Mouse (Mus musculus) brain, embryonic 14.5 days (tissue): Measurements from ENCODE around the gene Ccdc14. TPM values are rescaled to one million over a fixed set of nuclear protein-coding genes. Genes with fewer than 3 reads are reported as not detected.

Experiments
- DNase-seq: peaks from one replicate; pipeline ENCODE4 v3.0.0-alpha.2; 2011; ENCODE audit warnings: low read depth
- CTCF ChIP-seq: fragments of 200-500 bp; IDR thresholded peaks from 2 replicates; pipeline ENCODE4 v1.5.1; 2012; ENCODE audit warnings: inconsistent platforms, mild to moderate bottlenecking, moderate library complexity, borderline replicate concordance; ENCODE audit not compliant: insufficient read depth, insufficient read length; ENCODE audit errors: extremely low read depth
- POLR2A ChIP-seq: fragments of 200-500 bp; IDR thresholded peaks from 2 replicates; pipeline ENCODE4 v1.6.1; 2012; ENCODE audit warnings: mild to moderate bottlenecking, inconsistent platforms, borderline replicate concordance; ENCODE audit not compliant: poor library complexity, insufficient read depth, insufficient read length, severe bottlenecking; ENCODE audit errors: extremely low read depth
- polyA plus RNA-seq: library from polyadenylated mRNA; depleted of rRNA; stranded (reverse); fragments of >200 nt; gene quantifications from 2 replicates; pipeline ENCODE4 v1.2.3, GENCODE M21; 2012; rRNA removed

Ccdc14 gene
- polyA plus RNA-seq = 7.1 and 7.9 TPM in 2 replicates

DNA sequence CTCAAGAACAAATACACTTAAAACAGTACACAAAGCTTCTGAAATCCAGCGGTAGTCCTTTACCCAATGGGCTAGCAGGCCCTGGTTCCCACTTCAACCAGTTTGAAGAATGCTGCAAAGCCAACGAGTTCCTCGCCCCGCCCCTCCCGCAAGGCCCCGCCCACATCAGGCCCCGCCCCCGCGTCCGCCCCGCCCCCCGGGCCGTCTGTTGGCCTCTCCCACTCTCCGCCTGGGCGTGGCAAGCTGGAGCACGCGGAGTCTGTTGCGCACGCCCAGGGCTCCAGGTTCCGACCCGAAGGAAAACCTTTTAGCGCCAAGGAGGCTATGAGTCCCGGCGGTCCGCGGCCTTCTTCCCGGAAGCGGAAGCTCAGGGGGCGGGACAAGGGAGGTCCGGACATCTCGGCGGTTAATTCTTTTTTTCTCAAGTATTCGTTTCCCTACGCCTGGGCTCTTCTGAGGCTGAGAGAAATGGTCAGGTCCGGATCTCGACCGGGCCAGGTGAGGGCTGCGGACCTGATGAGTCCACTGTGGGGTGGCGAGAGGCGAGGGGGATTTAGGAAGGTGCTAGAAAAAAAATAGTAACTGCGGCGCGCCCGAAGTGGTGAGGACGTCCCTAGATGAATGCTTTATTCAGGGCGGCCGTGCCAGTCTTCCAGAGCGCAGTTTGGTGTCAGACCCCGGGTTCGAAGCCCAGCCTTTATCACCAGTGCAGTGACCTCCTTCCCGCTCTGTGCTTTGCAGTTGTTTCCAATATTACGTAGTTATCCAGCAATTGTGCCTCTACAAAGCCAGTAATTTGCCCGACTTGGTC is at the start of gene Ccdc14:
Gene Ccdc14 (plus strand): TSS at position 283 of the 811 bp plus-strand sequence.
- DNase-seq = peak; percentile 95
- TF ChIP-seq CTCF (no peak), POLR2A (no peak)

GRCm38 (mm10) chr16:34643511-34644259 is 46.7 kb upstream of the Ccdc14 start:
- no peak for DNase-seq
- TF ChIP-seq CTCF = no peak
- no peak for TF ChIP-seq POLR2A

DNA sequence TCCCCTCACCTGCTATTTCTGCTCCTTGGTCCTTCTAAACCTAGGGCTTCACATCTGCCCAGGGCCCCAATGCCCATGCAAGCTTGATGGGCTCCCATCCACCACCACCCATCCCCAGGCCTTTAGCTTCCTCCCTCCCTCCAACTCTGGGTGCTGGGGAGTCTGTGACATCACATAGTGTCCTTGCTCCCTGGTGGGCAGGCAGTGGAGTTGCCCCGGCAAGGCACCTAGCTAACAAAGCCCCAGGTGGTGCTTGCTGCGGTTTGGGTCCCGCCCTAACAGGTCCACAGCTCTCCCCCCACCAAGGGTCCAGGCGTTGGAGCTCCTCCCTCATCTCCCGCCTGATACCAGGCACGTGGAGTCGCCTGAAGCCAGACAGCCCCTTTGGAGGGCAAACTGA is 40.8 kb upstream of the Ccdc14 start, which contains the start of gene Ropn1:
Gene Ropn1 (plus strand): TSS at position 301 of the 400 bp plus-strand sequence.
- DNase-seq = no peak
- no peak for TF ChIP-seq CTCF
- no peak for TF ChIP-seq POLR2A

DNA sequence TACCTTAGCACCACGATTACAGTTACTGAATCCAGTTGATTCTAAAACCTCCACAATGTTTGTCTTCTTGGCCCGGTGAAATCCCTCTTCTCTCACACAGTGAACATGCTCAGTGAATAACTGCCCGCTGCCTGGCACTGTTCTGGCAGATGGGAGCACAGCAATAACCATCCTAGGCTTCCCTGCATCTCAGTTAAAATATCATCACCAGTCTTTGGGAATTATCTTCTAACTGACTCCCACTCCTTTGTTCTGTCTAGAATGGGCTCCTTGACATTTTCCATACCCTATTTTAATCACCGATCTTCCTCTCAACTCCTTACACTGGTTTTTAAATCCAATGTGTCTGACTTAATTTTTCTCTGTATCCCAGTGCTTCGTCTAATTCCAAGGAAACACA is 37.4 kb upstream of the Ccdc14 start:
- TF ChIP-seq CTCF (no peak), POLR2A (no peak)
- no peak for DNase-seq

DNA sequence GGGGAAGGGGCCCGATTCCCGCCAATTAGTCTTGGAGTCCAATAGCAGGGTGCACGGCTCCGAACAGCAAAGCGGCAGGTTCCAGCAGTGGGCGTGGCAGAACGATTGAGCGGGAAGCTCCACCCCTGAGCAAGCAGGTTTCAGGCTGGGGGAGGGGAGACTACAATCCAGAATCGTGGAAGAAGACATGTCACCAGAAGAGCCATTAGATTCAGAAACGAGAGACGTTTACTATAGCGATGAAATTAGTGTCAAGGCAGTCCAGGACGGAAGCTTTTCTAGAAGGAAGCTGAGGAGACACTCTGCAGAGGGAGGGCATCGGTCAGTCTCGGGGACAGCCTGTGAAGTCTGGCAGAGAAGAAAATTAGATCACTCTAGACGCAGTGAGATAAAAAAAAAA is 32.9 kb upstream of the Ccdc14 start:
- peak; percentile 54 for DNase-seq

- DNase-seq = no peak
- no peak for TF ChIP-seq POLR2A
- no peak for TF ChIP-seq CTCF
Measured at GRCm38 (mm10) chr16:34657983-34658382, 32.4 kb upstream of the Ccdc14 start.

DNA sequence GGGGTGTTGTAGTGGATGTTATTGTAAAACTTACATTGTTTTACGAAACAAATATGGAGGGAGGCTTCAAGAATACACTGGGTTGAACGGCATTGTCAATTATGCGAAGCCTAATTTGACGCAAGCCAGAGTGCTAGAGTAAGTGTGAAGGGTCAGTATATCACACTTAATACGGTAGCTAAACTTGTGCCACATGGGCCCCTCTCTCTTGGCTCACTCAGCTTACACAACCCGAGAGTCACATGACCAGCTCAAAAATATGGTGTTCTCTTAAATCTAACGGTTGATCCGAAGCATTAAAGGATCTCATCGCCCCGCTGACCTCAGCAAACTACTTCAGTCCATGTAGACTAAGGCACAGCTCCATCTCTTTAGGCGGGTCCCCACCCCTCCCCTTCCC is 32.0 kb upstream of the Ccdc14 start:
- TF ChIP-seq CTCF (no peak), POLR2A (no peak)
- DNase-seq = peak; percentile 65

DNA sequence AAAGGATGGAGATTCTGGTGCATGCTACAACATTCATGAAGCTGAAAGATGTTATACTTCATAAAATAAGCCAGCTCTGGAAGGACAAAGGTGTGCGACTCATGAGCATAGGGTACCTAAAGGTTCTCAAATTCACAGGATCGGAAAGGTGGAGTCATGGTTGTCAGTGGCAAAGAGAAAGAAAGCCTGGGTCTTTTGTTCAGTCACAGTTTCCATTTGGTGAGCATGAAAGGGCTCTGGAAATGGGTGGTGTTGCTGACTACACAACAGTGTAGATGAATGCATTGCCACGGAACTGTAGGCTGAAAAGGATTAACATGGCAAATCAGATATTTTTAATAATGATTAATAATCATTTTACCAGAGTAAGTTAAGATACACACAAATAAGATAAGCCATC is 25.9 kb upstream of the Ccdc14 start:
- TF ChIP-seq POLR2A (no peak), CTCF (no peak)

GRCm38 (mm10) chr16:34667031-34667726 is 23.2 kb upstream of the Ccdc14 start:
- TF ChIP-seq CTCF (peak; percentile 98), POLR2A (no peak)
- peak; percentile 88 for DNase-seq

More for the DNA sequence above, 25.9 kb upstream of the Ccdc14 start:
- DNase-seq = no peak

- no peak for TF ChIP-seq POLR2A
- no peak for TF ChIP-seq CTCF
- DNase-seq = no peak
Measured at GRCm38 (mm10) chr16:34668341-34668740, 22.1 kb upstream of the Ccdc14 start.

DNA sequence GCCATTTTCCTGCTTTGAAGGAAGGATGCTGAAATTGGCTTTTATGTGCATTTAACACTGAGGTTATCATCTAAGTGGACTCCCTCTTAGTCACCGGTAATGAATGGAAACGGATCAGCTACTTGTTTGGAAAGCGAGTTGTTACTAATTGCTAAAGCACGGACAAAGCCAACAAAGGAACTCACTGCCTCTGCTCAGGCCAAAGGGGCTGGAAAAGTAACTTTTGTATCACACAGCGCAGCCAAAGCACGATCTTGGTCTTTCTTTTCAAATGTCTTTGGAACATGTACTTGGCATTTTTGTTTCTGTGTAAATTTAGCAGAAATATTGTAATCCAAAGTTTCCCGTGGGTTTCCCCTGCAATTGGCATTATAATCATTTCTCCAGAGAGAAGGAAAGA is 18.4 kb upstream of the Ccdc14 start:
- peak; percentile 21 for DNase-seq
- TF ChIP-seq CTCF = no peak
- TF ChIP-seq POLR2A = no peak
